Mouse (Mus musculus): ENCODE results near the gene Wnk4. TPM values are rescaled to one million over a fixed set of nuclear protein-coding genes. Genes with fewer than 3 reads are reported as not detected.

Gene Wnk4
- polyA plus RNA-seq, 1 experiment from 2014 or later, result 14.4 TPM

- Histone ChIP-seq H3K4me1 (replicated peaks; ENCODE audit: control insufficient read depth, insufficient read depth, low read length) (peaks cover 28% of the 10 kb centered on the region; the same call in 1 of the 2 replicates), H3K4me2 (ENCODE audit: low read length) (no peak overlapping the region), H3K9me3 (ENCODE audit: control insufficient read depth, low read length) (no peaks in the 10 kb centered on the region), H3K9ac (ENCODE audit: low read length) (no peak overlapping the region), H3K36me3 (ENCODE audit: control insufficient read depth, insufficient read depth, low read length) (0 out of 2 replicates have a peak, but pooled peaks cover 3% of the 10 kb centered on the region), H3K27me3 (replicated peaks; ENCODE audit: control insufficient read depth, insufficient read depth, low read length) (0 out of 2 replicates have a peak, but pooled peaks cover 4% of the 10 kb centered on the region), H3K4me3 (ENCODE audit: low read depth, low read length) (no peak overlapping the region), H3K27ac (ENCODE audit: low read depth) (no peak overlapping the region)
- no peak for DNase-seq (ENCODE audit: low spot score)
- no peak for ATAC-seq (replicated peaks; ENCODE audit: low FRiP score, low TSS enrichment, low read depth)
- WGBS, result 69% methylated on average over 2 of the region's 2 CpGs
Observed at GRCm38 (mm10) chr11:101251031-101251430, 9.3 kb upstream of the Wnk4 start.

GRCm38 (mm10) chr11:101252941-101253340, 7.4 kb upstream of the Wnk4 start:
- DNase-seq (ENCODE audit: low spot score) (no peak), ATAC-seq (replicated peaks; ENCODE audit: low FRiP score, low TSS enrichment, low read depth) (no peak)
- peak overlapping the region; percentile 93 for H3K27ac ChIP-seq (ENCODE audit: low read depth)
- peak overlapping the region; percentile 91 for H3K4me2 ChIP-seq (ENCODE audit: low read length)
- no peaks in the 10 kb centered on the region for H3K27me3 ChIP-seq (replicated peaks; ENCODE audit: control insufficient read depth, insufficient read depth, low read length)
- peaks cover 16% of the 10 kb centered on the region; the same call in 1 of the 2 replicates for H3K36me3 ChIP-seq (ENCODE audit: control insufficient read depth, insufficient read depth, low read length)
- H3K4me3 ChIP-seq (ENCODE audit: low read depth, low read length), result peak overlapping the region; percentile 83
- H3K9me3 ChIP-seq (ENCODE audit: control insufficient read depth, low read length), result no peaks in the 10 kb centered on the region
- H3K4me1 ChIP-seq (replicated peaks; ENCODE audit: control insufficient read depth, insufficient read depth, low read length), result peaks cover 20% of the 10 kb centered on the region; the same call in 1 of the 2 replicates
- WGBS, result 7% methylated on average over 7 of the region's 7 CpGs
- H3K9ac ChIP-seq (ENCODE audit: low read length), result peak overlapping the region; percentile 90

- DNase-seq (ENCODE audit: low spot score) (peak; percentile 94), ATAC-seq (replicated peaks; ENCODE audit: low FRiP score, low TSS enrichment, low read depth) (peak; percentile 63)
- Histone ChIP-seq H3K4me1 (replicated peaks; ENCODE audit: control insufficient read depth, insufficient read depth, low read length) (peaks cover 22% of the 10 kb centered on the region), H3K4me3 (ENCODE audit: low read depth, low read length) (peak within 1 kb of the TSS; percentile 83), H3K9ac (ENCODE audit: low read length) (peak within 1 kb of the TSS; percentile 90), H3K27ac (ENCODE audit: low read depth) (peak within 1 kb of the TSS; percentile 93), H3K4me2 (ENCODE audit: low read length) (peak within 1 kb of the TSS; percentile 91), H3K9me3 (ENCODE audit: control insufficient read depth, low read length) (no peaks in the 10 kb centered on the region), H3K36me3 (ENCODE audit: control insufficient read depth, insufficient read depth, low read length) (peaks cover 16% of the 10 kb centered on the region), H3K27me3 (replicated peaks; ENCODE audit: control insufficient read depth, insufficient read depth, low read length) (no peaks in the 10 kb centered on the region)
- under 1% methylated on average over 39 of the region's 40 CpGs for WGBS
Observed at GRCm38 (mm10) chr11:101253613-101254389, 6.6 kb upstream of the Wnk4 start, which contains the start of gene Vps25. TSS of gene Vps25 (plus strand) at chr11:101253707.

- Histone ChIP-seq H3K4me3 (ENCODE audit: low read depth, low read length) (no peak overlapping the region), H3K4me1 (replicated peaks; ENCODE audit: control insufficient read depth, insufficient read depth, low read length) (peaks cover 34% of the 10 kb centered on the region), H3K9me3 (ENCODE audit: control insufficient read depth, low read length) (no peaks in the 10 kb centered on the region), H3K9ac (ENCODE audit: low read length) (no peak overlapping the region), H3K4me2 (ENCODE audit: low read length) (no peak overlapping the region), H3K36me3 (ENCODE audit: control insufficient read depth, insufficient read depth, low read length) (peaks cover 16% of the 10 kb centered on the region), H3K27ac (ENCODE audit: low read depth) (no peak overlapping the region), H3K27me3 (replicated peaks; ENCODE audit: control insufficient read depth, insufficient read depth, low read length) (no peaks in the 10 kb centered on the region)
- ATAC-seq (replicated peaks; ENCODE audit: low FRiP score, low TSS enrichment, low read depth), result no peak
- WGBS, result 85% methylated on average over 13 of the region's 13 CpGs
- DNase-seq (ENCODE audit: low spot score), result no peak
Observed at GRCm38 (mm10) chr11:101255826-101256775, 4.3 kb upstream of the Wnk4 start.

- Histone ChIP-seq H3K27me3 (replicated peaks; ENCODE audit: control insufficient read depth, insufficient read depth, low read length) (peaks cover 21% of the 10 kb centered on the region), H3K4me1 (replicated peaks; ENCODE audit: control insufficient read depth, insufficient read depth, low read length) (peaks cover 46% of the 10 kb centered on the region), H3K9ac (ENCODE audit: low read length) (peak overlapping the region; percentile 22; the same call in 1 of the 2 replicates), H3K27ac (ENCODE audit: low read depth) (peak overlapping the region; percentile 76), H3K9me3 (ENCODE audit: control insufficient read depth, low read length) (no peaks in the 10 kb centered on the region), H3K4me2 (ENCODE audit: low read length) (peak overlapping the region; percentile 98), H3K4me3 (ENCODE audit: low read depth, low read length) (peak overlapping the region; percentile 63), H3K36me3 (ENCODE audit: control insufficient read depth, insufficient read depth, low read length) (peaks cover 16% of the 10 kb centered on the region)
- DNase-seq (ENCODE audit: low spot score) (peak; percentile 79), ATAC-seq (replicated peaks; ENCODE audit: low FRiP score, low TSS enrichment, low read depth) (peak; percentile 14)
- 10% methylated on average over 6 of the region's 6 CpGs for WGBS
Observed at GRCm38 (mm10) chr11:101259261-101259712, 1.1 kb upstream of the Wnk4 start.

GRCm38 (mm10) chr11:101260826-101261380, 536 bp downstream of the Wnk4 start:
- ATAC-seq (replicated peaks; ENCODE audit: low FRiP score, low TSS enrichment, low read depth) (no peak), DNase-seq (ENCODE audit: low spot score) (no peak)
- Histone ChIP-seq H3K4me3 (ENCODE audit: low read depth, low read length) (peak overlapping the region; percentile 63), H3K4me2 (ENCODE audit: low read length) (peak overlapping the region; percentile 98), H3K27me3 (replicated peaks; ENCODE audit: control insufficient read depth, insufficient read depth, low read length) (peaks cover 30% of the 10 kb centered on the region), H3K9me3 (ENCODE audit: control insufficient read depth, low read length) (no peaks in the 10 kb centered on the region), H3K4me1 (replicated peaks; ENCODE audit: control insufficient read depth, insufficient read depth, low read length) (peaks cover 48% of the 10 kb centered on the region), H3K27ac (ENCODE audit: low read depth) (peak overlapping the region; percentile 76), H3K9ac (ENCODE audit: low read length) (peak overlapping the region; percentile 66), H3K36me3 (ENCODE audit: control insufficient read depth, insufficient read depth, low read length) (peaks cover 14% of the 10 kb centered on the region)
- under 1% methylated on average over 30 of the region's 30 CpGs for whole genome bisulfite sequencing

GRCm38 (mm10) chr11:101262272-101262967, 2.1 kb downstream of the Wnk4 start:
- H3K27ac ChIP-seq (ENCODE audit: low read depth), result no peak overlapping the region
- 7% methylated on average over 24 of the region's 24 CpGs for WGBS
- peak overlapping the region; percentile 30; the same call in 1 of the 2 replicates for H3K9ac ChIP-seq (ENCODE audit: low read length)
- peak overlapping the region; percentile 98 for H3K4me2 ChIP-seq (ENCODE audit: low read length)
- peaks cover 31% of the 10 kb centered on the region for H3K27me3 ChIP-seq (replicated peaks; ENCODE audit: control insufficient read depth, insufficient read depth, low read length)
- no peak for ATAC-seq (replicated peaks; ENCODE audit: low FRiP score, low TSS enrichment, low read depth)
- peak; percentile 60 for DNase-seq (ENCODE audit: low spot score)
- no peaks in the 10 kb centered on the region for H3K9me3 ChIP-seq (ENCODE audit: control insufficient read depth, low read length)
- H3K4me3 ChIP-seq (ENCODE audit: low read depth, low read length), result peak overlapping the region; percentile 63
- peaks cover 2% of the 10 kb centered on the region for H3K36me3 ChIP-seq (ENCODE audit: control insufficient read depth, insufficient read depth, low read length)
- peaks cover 48% of the 10 kb centered on the region for H3K4me1 ChIP-seq (replicated peaks; ENCODE audit: control insufficient read depth, insufficient read depth, low read length)

Measured in intestine, embryonic 14.5 days (tissue).